Mouse (Mus musculus) forebrain, embryonic 14.5 days (tissue): ENCODE measurements around the gene Tpsg1. TPM values are rescaled to one million over a fixed set of nuclear protein-coding genes. Genes with fewer than 3 reads are reported as not detected.
A peak's percentile ranks its signal among the peaks of the same experiment; 100 is the strongest.

Experiments
- ATAC-seq: fragments of 200-750 bp; cut with Nextera tagmentation; 2 replicates; pipeline ENCODE4 v1.8.0; 2017; ENCODE audit warnings: mild to moderate bottlenecking, moderate library complexity
- DNase-seq: peaks from one replicate; pipeline ENCODE4 v3.0.0-alpha.2; 2015; ENCODE audit warnings: low spot score
- H3K27ac ChIP-seq: fragments of 300-500 bp; sonication (generic); 2 replicates; pipeline ENCODE4 v1.5.1; 2014; ENCODE audit warnings: low read depth, mild to moderate bottlenecking, control low read depth, low read length, moderate library complexity
- H3K27me3 ChIP-seq: fragments of 300-500 bp; sonication (generic); replicated peaks from 2 replicates; pipeline ENCODE4 v1.6.1; 2014; ENCODE audit warnings: low read length, control low read depth, mixed read lengths; ENCODE audit not compliant: control insufficient read depth, insufficient read depth
- H3K36me3 ChIP-seq: fragments of 300-500 bp; sonication (generic); 2 replicates; pipeline ENCODE4 v1.6.1; 2014; ENCODE audit warnings: low read length, control low read depth; ENCODE audit not compliant: control insufficient read depth, insufficient read depth
- H3K4me1 ChIP-seq: fragments of 300-500 bp; sonication (generic); 2 replicates; pipeline ENCODE4 v1.6.1; 2014; ENCODE audit warnings: antibody characterized with exemption, low read length, control low read depth; ENCODE audit not compliant: control insufficient read depth, insufficient read depth
- H3K4me2 ChIP-seq: fragments of 300-500 bp; sonication (generic); 2 replicates; pipeline ENCODE4 v1.6.1; 2014; ENCODE audit warnings: mild to moderate bottlenecking, control low read depth, low read length
- H3K4me3 ChIP-seq: fragments of 300-500 bp; sonication (generic); 2 replicates; pipeline ENCODE4 v1.5.1; 2014; ENCODE audit warnings: low read depth, low read length, control low read depth
- H3K9ac ChIP-seq: fragments of 300-500 bp; sonication (generic); 2 replicates; pipeline ENCODE4 v1.6.1; 2014; ENCODE audit warnings: mild to moderate bottlenecking, low read length, control low read depth, moderate library complexity
- H3K9me3 ChIP-seq: fragments of 300-500 bp; sonication (generic); replicated peaks from 2 replicates; pipeline ENCODE4 v1.6.1; 2016; ENCODE audit warnings: low read length, control low read depth, mixed read lengths; ENCODE audit not compliant: control insufficient read depth
- WGBS: fragments of 180-500 bp; shearing (Covaris S2); extraction: QIAGEN DNeasy Blood & Tissue Kit; methylation state at CpG from one replicate; pipeline ENCODE4 v1.1.7; 2014; 5-methylcytosine and 5-hydroxymethylcytosine counted together
- polyA plus RNA-seq: library from polyadenylated mRNA; unstranded; fragments of >200 nt; fragmentation: Nextera tagmentation; extraction: Ambion mirVana; gene quantifications from 2 replicates; pipeline ENCODE4 v1.2.1, GENCODE M21; 2014

Gene Tpsg1
- polyA plus RNA-seq, 1 experiment from 2014 or later, result 1.1 TPM

- ATAC-seq, result no peak
- H3K9me3 ChIP-seq, result no peaks in the 10 kb centered on the region
- 0% methylated on average over 4 of the region's 4 CpGs for WGBS
- peaks cover 56% of the 10 kb centered on the region for H3K27me3 ChIP-seq
- no peak overlapping the region for H3K4me3 ChIP-seq
- no peak overlapping the region for H3K4me2 ChIP-seq
- H3K9ac ChIP-seq, result no peak overlapping the region
- H3K36me3 ChIP-seq, result no peaks in the 10 kb centered on the region
- H3K27ac ChIP-seq, result no peak overlapping the region
- DNase-seq, result no peak
- peaks cover 21% of the 10 kb centered on the region for H3K4me1 ChIP-seq
Measured at GRCm38 (mm10) chr17:25401491-25401890, 32.4 kb downstream of the Tpsg1 start.

GRCm38 (mm10) chr17:25402224-25402623 lies 33.2 kb downstream of the Tpsg1 start:
- Histone ChIP-seq H3K36me3 (no peaks in the 10 kb centered on the region), H3K27ac (no peak overlapping the region), H3K4me2 (no peak overlapping the region), H3K9ac (no peak overlapping the region), H3K9me3 (no peaks in the 10 kb centered on the region), H3K4me3 (no peak overlapping the region), H3K27me3 (peaks cover 56% of the 10 kb centered on the region), H3K4me1 (peaks cover 27% of the 10 kb centered on the region)
- 78% methylated on average over 13 of the region's 13 CpGs for whole genome bisulfite sequencing
- ATAC-seq (no peak), DNase-seq (no peak)

GRCm38 (mm10) chr17:25404190-25404589 lies 35.1 kb downstream of the Tpsg1 start:
- no peak overlapping the region for H3K9ac ChIP-seq
- H3K9me3 ChIP-seq, result no peaks in the 10 kb centered on the region
- no peaks in the 10 kb centered on the region for H3K36me3 ChIP-seq
- DNase-seq, result peak; percentile 61
- 9% methylated on average over 3 of the region's 3 CpGs for WGBS
- H3K4me1 ChIP-seq, result peaks cover 33% of the 10 kb centered on the region
- no peak; the same call in 1 of the 2 replicates for ATAC-seq
- peaks cover 58% of the 10 kb centered on the region for H3K27me3 ChIP-seq
- H3K27ac ChIP-seq, result peak overlapping the region; percentile 63; the same call in 1 of the 2 replicates
- no peak overlapping the region for H3K4me2 ChIP-seq
- H3K4me3 ChIP-seq, result no peak overlapping the region

GRCm38 (mm10) chr17:25405224-25405895 lies 36.3 kb downstream of the Tpsg1 start:
- H3K9ac ChIP-seq, result no peak overlapping the region
- ATAC-seq (peak; percentile 8; the same call in 1 of the 2 replicates), DNase-seq (no peak)
- no peak overlapping the region for H3K4me3 ChIP-seq
- H3K4me1 ChIP-seq, result peaks cover 44% of the 10 kb centered on the region
- H3K27ac ChIP-seq, result peak overlapping the region; percentile 63; the same call in 1 of the 2 replicates
- H3K4me2 ChIP-seq, result no peak overlapping the region
- no peaks in the 10 kb centered on the region for H3K9me3 ChIP-seq
- H3K36me3 ChIP-seq, result no peaks in the 10 kb centered on the region
- WGBS, result 1% methylated on average over 10 of the region's 10 CpGs
- peaks cover 51% of the 10 kb centered on the region for H3K27me3 ChIP-seq

GRCm38 (mm10) chr17:25406011-25406441 lies 37.0 kb downstream of the Tpsg1 start:
- Histone ChIP-seq H3K4me2 (no peak overlapping the region), H3K9ac (no peak overlapping the region)

GRCm38 (mm10) chr17:25407352-25407751 lies 38.3 kb downstream of the Tpsg1 start:
- Histone ChIP-seq H3K27me3 (peaks cover 31% of the 10 kb centered on the region), H3K27ac (peak overlapping the region; percentile 39; the same call in 1 of the 2 replicates), H3K4me3 (no peak overlapping the region), H3K4me1 (peaks cover 54% of the 10 kb centered on the region), H3K36me3 (no peaks in the 10 kb centered on the region), H3K9me3 (no peaks in the 10 kb centered on the region), H3K9ac (0 out of 2 replicates have a peak overlapping the region, but pooled peaks have one; percentile 21), H3K4me2 (no peak overlapping the region)
- no peak for ATAC-seq
- WGBS, result 59% methylated on average over 4 of the region's 4 CpGs
- DNase-seq, result no peak

More at GRCm38 (mm10) chr17:25406011-25406441, 37.0 kb downstream of the Tpsg1 start:
- ATAC-seq (peak; percentile 77), DNase-seq (peak; percentile 89)
- Histone ChIP-seq H3K27ac (peak overlapping the region; percentile 39; the same call in 1 of the 2 replicates), H3K36me3 (no peaks in the 10 kb centered on the region), H3K4me3 (no peak overlapping the region), H3K9me3 (no peaks in the 10 kb centered on the region), H3K27me3 (peaks cover 45% of the 10 kb centered on the region), H3K4me1 (peaks cover 50% of the 10 kb centered on the region)
- WGBS, result 5% methylated on average over 6 of the region's 6 CpGs

- Histone ChIP-seq H3K4me3 (no peak overlapping the region), H3K9me3 (no peaks in the 10 kb centered on the region), H3K4me2 (no peak overlapping the region), H3K27me3 (peaks cover 22% of the 10 kb centered on the region), H3K4me1 (peaks cover 54% of the 10 kb centered on the region), H3K36me3 (no peaks in the 10 kb centered on the region), H3K9ac (no peak overlapping the region), H3K27ac (no peak overlapping the region)
- 83% methylated on average over 7 of the region's 7 CpGs for WGBS
- no peak for ATAC-seq
- DNase-seq, result no peak
Measured at GRCm38 (mm10) chr17:25408302-25408999, 39.4 kb downstream of the Tpsg1 start.

- no peaks in the 10 kb centered on the region for H3K9me3 ChIP-seq
- peak overlapping the region; percentile 44; the same call in 1 of the 2 replicates for H3K27ac ChIP-seq
- ATAC-seq, result no peak
- peaks cover 52% of the 10 kb centered on the region for H3K4me1 ChIP-seq
- no peaks in the 10 kb centered on the region for H3K36me3 ChIP-seq
- H3K9ac ChIP-seq, result peak overlapping the region; percentile 32; the same call in 1 of the 2 replicates
- peak; percentile 60 for DNase-seq
- H3K4me2 ChIP-seq, result no peak overlapping the region
- 31% methylated on average over 7 of the region's 7 CpGs for WGBS
- no peak overlapping the region for H3K4me3 ChIP-seq
- peaks cover 13% of the 10 kb centered on the region; the same call in 1 of the 2 replicates for H3K27me3 ChIP-seq
Measured at GRCm38 (mm10) chr17:25409621-25410020, 40.5 kb downstream of the Tpsg1 start.
